Mouse (Mus musculus) liver, embryonic 14.5 days (tissue): ENCODE results near the gene Olah.

Experiments
- CTCF ChIP-seq: IDR thresholded peaks from 2 replicates; pipeline ENCODE4 v1.5.1; 2016; ENCODE audit warnings: antibody characterized with exemption, low read depth, control low read depth
- EP300 ChIP-seq: IDR thresholded peaks from 2 replicates; pipeline ENCODE4 v1.6.1; 2016; ENCODE audit warnings: antibody characterized with exemption, low read depth

GRCm38 (mm10) chr2:3418883-3419431, 21.9 kb upstream of the Olah start:
- TF ChIP-seq CTCF (no peak), EP300 (no peak)
